Mouse (Mus musculus): ENCODE measurements around the gene Tagln.

The Tagln gene

DNA sequence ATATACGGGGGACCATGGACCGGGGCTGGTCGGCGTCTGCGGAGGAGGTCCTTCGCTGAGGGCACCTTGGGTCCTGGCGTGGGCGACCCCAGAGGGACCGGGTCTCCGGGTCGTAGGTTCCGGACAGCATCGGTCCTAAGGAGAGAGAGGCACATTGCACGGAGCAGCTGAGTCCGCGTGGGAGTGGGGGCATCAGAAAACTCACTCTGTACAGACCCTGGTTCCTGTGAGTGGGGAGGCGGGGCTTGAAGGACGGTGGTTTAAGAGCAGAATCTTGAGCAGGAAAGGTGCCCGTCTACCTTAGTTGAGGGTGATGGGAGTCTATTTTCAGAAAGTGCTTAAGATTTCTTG is 28.8 kb downstream of the Tagln start:
- intact Hi-C loops (cut with DNase I), result no loop called here

GRCm38 (mm10) chr9:45906355-45907077 is 29.3 kb downstream of the Tagln start, which contains the start of the genes Pcsk7 and Rnf214:
Gene Pcsk7 (plus strand): TSS chr9:45906497.
Gene Rnf214 (minus strand): TSS chr9:45906911.
- intact Hi-C loops (cut with DNase I), result no loop called here

DNA sequence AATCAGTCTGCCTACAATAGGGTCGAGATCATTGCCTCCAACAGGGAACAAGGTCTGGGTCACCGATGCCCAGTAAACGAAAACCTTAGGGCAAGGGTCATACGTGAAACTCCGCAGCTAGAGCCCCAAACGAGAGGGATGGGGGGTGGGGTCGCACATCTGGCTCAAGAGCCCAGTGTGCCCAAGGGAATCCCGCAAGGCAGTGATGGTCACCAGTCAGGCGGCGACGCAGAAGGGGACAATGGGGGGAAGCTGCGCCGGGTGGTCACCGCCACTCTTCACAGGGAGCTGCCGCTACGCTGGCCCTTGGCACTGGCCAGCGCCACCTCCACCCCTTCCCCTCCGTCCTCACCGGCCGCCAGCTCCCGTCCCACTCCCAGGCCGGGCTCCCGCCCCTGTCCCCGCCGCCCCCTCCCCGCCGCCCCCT is 30.0 kb downstream of the Tagln start:
- intact Hi-C loops (cut with DNase I), result no loop called here

DNA sequence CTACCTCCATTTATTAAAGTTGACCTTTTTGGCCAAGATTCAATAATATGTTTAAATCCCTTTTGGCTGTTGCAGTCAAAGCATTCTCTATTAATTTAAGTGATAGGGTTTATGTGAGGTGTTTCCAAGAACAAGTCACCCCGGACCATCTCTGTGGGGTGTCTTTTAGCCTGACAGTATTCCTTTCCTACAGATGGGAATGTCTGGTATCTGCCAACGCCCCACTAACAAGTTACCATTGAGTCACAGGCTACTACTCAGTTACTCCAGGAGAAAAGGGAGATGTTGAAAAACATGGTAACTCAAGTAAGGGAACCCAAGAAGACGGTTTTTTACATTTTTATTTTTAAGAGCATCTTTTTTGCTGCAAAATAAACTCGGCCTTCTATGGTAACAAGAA is 30.7 kb downstream of the Tagln start:
- intact Hi-C loops (cut with DNase I), result no loop called here

DNA sequence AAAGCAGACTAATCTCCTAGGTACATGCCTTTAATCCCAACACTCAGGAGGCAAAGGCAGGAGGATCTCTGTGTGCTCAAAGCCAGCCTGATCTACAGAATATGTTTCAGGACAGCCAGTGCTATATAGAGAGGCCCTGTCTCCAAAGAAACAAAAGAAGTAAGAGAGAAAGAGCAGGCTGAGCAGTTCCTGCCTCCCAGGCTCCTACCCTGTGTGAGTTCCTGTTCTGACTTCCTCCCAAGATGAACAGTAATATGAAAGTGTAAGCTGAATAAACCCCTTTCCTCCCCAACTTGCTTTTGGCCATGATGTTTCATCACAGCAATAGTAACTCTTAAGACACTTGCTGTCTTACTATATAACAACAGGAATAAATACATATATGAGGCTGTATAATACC is 42.2 kb downstream of the Tagln start:
- intact Hi-C loops (cut with DNase I), result no loop called here

Small RNAs within 50 kb of the gene (microRNA-seq; reads per million reads assigned to microRNA genes)
- gene Mir7087, result 0.69 to 0.99 reads per million in 2 experiments

Data from adrenal gland (tissue).